Mouse (Mus musculus): ENCODE data around the gene Armc2. TPM values are rescaled to one million over a fixed set of nuclear protein-coding genes. Genes with fewer than 3 reads are reported as not detected.
A peak's percentile ranks its signal among the peaks of the same experiment; 100 is the strongest.

Armc2 gene
- total RNA-seq (2021) = 1 to 10 TPM; 2.8 to 3.0 TPM
- long read RNA-seq, experiment 1, partial matches to known transcripts = 0 of 1 reads
- long read RNA-seq, experiment 1, other reads (novel, unspliced or antisense) = 1 of 1 reads
- long read RNA-seq, experiment 2, partial matches to known transcripts = 1 of 3 reads
- long read RNA-seq, experiment 2, other reads (novel, unspliced or antisense) = 2 of 3 reads

DNA sequence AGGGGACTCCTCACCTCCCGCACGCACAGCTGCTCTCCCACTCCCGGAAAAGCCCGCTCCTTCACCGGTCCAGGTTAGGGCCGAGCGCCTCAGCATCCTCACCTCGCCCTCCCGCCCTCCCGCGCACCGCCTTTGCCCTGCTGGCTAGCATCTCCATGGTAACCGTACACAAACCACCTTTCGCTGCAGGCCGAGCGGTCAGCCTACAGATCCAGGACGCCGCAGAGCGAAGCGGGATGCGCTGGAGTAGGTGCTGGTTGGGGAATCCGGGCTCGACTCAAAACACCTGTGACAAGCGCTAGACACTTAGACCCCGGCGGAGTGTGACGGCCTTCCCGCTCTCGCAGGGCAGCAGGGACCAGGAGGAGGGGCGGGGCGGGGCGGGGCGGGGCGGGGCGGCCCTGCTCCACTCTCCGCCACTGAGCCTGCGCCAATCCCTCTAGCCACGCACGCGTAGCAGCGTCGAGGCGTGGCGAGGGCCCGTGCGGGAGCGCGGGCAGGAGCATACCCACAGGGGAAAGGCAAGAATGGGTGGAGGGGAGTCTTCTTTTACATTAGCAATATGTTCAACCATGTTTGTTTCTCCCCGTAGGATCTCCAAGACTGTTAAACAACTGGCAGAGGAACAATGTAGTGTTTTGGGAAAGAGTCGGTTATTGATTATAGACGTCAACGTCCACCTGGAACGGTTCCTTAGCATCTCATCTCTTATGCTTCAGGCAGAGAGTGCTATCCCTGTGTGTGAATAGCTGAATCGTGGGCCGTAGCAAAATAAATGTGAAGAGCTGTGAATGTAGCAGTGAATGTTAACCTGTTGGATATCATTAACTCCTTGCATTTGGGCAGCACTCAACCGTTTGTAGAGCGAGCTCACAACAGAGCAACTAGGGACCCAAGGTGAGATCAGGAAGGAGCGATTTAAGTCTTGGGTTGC is at the start of gene Armc2:
Armc2 (minus strand) TSS at position 427 of the 934 bp plus-strand sequence.
- peak in 1 of 2 experiments; percentile 27 for DNase-seq (ENCODE audit: low spot score in 2 of 2)

DNA sequence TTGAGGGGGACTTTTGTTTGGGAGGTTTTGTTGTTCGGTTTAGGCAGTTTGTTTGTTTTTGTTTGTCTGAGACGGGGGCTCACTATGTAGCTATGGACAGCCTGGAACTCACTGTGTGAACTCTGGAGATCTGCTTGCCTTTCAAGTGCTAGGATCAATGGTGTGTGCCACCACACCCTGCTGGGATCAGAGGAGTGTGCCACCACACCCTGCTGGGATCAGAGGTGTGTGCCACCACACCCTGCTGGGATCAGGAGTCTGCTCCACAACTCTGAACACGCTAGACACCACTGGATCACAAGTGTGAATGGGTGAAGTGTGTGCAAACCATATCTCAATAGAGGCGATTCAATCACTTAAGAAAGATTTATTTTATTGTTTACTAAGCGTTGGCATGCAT is 46.2 kb upstream of the Armc2 start:
- no peak for DNase-seq (ENCODE audit: low spot score in 2 of 2)

DNA sequence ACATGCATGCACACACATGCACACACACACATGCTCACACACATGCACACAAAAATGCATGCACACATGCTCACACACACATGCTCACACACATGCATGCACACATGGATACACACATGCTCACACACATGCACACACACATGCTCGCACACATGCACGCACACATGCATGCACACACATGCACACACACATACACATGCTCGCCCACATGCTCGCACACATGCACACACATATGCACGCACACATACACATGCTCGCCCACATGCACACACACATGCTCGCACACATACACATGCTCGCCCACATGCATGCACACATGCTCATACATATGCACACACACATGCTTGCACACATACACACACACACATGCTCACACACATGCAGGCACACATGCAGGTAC is 41.3 kb upstream of the Armc2 start:
- no peak for DNase-seq (ENCODE audit: low spot score in 2 of 2)

DNA sequence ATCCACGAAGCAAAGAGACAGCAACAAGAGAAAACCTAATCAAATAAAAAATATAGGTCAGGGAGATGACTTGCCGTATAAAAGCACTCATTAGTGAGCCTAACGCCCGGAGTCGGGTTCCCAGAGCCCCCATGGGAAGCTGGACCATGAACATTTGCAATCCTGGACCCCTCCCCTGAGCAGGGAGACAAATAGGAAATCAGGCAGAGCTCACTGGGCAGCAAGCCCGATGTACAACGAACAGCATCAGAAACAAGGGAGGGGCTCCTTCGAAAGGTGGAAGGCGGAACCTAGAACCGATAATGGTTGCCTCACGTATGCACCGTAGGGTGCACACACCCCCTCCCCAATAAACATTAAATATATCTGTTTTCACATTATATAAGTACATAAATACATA is 39.5 kb upstream of the Armc2 start:
- DNase-seq (ENCODE audit: low spot score in 2 of 2) = no peak

DNA sequence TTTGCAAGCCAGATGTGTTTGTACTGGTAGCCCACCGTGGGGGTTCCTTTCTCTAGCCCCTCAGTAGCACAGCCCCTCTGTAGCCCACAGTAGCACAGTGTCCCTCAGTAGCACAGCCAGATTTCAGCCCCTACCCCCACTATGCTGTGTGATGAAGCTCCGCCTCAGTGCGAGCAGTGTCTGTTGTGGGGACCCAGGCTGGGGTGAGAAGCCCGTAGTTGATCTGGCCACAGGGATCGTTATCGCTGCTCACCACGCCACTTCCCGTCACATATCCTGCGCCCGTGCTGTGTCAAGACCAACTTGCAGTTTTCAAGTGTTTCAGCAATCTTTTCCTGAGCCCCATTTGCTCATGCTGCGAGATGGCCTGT is 39.0 kb upstream of the Armc2 start:
- no peak for DNase-seq (ENCODE audit: low spot score in 2 of 2)

DNA sequence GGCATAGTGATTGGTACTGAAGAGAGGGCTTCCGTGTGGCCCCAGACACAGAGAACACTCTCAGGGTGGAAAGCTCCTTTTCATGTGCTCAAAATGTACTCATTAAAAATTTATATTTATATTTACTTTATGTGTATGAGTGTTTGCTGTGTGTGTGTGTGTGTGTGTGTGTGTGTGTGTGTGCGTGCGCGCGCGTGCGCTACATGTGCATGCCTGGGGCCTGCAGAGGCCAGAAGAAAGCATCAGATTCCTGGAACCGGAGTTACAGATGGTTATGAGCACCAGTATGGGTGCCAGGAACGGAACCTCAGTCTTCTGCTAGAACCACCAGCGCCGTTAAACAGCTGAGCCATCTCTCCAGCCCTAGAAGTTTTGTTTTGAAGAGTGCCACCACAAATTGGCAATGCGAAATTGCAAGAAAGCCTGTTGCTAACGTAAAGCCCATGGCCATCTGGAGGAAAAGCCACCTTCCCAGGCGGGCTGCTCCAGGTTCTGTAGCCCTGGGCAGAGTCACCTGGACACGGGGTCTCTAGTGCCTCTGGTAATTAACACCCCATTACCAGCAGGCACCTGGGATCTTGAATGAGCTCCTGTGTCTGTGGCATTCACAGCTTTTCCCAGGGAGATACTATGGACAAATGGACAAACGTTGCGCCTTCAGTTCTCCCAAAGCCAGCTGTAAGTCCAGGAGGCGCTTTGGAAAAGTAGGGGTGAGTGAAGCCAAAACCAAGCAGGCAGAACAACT is 38.4 kb upstream of the Armc2 start:
- no peak for DNase-seq (ENCODE audit: low spot score in 2 of 2)

DNA sequence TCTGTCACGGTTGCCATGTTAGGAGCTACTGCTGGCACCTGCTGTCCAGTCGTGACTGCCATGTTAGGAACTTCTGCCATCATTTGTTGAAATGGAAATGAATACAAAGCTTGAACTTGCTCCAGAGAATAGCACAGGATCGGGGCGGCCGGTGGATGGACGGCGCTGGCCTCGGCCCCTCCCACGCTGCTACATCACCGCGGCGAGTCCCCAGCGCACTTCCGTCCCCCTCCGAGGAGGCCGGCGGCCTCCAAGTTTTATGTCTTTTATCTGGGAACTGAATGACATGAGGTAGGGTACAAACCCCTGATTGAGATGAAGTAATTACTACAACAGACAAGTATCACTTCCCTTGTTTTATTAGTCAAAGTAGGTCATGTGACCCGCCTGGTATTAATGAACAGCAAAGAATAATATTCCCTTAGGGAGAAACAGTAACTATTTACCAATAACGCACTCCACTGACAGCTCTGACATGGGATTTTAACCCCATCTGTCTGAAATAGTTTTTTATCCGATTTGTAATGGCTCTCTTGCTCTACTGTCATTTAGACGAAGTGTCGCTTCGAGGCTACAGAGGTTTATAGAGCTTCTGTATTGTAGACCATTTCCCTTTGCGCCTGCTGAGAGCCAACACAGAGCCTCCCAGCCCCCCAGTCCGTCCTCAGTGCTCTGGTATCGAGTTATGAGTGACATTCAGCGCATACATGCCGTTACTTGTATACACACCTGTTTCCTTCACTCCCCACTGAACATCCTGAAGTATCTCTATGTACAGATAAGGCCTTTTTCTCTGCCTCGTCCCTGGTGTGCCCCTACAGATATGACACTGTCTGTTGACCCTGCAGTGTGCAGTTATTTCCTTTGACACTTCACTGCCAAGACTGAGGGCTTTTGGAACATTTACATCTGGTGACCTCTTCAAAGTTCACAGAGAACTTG is 37.3 kb upstream of the Armc2 start:
- no peak for DNase-seq (ENCODE audit: low spot score in 2 of 2)

DNA sequence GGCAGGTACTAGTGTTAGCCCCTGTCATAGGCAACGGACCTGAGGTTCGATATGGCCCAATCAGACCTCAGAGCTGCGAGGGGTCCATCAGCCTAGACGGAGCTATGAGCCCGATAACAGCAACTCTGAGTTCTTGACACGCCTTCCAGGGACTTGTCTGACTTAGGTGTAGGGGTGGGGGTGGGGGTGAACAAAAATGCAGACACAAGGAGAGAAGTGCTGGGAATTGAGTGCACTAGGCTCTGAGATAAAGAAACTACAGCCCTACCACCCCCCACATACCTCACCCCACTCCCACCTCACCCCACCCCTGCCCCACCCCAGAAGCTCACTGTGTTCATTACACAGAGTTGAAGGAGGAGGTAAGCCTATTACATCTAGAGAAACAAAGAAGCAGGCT is 32.8 kb upstream of the Armc2 start:
- DNase-seq (ENCODE audit: low spot score in 2 of 2) = no peak

DNA sequence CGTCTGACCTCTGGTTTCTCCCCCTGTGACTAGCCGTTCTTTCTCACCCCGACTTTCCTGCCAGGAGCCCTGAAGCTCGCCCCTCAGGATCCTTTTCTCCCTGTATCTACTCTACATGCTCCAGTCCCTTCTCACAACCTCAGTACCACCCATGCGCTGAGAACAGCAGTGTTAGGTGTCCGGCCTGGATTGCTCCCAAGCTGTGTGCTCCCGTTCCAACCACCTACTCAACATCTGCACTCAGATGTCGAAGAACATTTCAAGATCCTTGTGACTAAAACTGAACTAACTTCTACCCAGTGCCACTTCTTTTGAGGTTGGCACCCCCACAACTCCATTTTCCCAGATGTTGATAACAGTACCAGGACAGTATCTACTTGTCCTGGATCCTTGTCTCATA is 30.4 kb upstream of the Armc2 start:
- no peak for DNase-seq (ENCODE audit: low spot score in 2 of 2)

DNA sequence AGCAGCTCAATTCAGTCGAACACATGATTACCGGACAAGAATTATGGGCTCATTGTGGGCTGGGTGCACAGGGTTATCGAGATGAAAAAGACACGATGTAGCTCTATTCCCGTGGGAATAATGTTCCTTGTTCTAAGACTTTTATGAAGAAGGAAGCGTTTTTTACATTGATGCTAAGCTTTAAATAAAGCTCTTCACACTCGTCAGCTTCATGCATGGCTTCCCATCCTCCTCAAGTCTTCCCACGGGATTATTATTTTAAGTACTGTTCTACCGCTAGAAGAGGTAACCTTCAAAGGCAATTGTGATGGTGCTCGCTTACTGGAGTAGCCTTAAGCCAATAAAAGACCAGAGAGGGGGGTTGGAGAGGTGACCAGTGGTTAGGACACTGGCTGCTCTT is 26.3 kb upstream of the Armc2 start:
- no peak for DNase-seq (ENCODE audit: low spot score in 2 of 2)

DNA sequence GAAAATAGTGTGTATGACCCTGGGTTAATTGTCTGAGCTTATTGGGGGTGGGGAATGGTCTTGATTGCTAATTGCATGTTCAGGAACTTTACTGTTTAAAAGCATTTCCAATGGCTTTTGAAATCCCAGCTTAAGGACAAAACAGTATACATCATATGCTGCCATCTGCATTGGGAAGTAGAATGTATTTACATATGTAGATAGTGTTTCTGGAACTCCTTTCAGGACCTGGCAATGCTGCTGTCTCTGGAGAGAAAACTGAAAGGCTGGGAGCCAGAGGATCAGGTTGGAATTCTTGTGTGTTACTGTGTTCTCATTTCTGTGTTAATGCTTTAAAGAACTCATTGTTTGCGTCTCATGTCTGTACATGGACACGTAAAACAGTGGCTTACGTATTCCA is 25.1 kb upstream of the Armc2 start:
- DNase-seq (ENCODE audit: low spot score in 2 of 2) = no peak

DNA sequence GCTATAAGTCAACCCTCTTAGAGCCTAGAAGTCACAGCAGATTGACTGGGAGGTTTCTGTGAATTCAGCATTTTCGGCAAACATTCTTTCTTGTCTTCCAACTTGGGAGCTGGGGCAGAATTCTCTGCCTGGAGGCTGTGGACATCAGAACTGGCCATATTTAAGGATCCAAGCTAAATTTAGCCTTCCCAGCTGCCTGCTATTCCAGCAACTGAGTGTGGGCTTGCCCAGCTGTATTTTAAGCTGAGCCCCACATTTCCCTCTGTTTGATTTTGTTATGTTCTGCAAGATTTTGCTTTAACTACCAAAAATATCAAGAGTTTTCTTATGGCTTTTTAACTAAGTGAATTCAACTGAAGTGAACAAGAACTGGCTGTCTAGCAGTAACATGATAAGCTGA is 24.6 kb upstream of the Armc2 start:
- DNase-seq (ENCODE audit: low spot score in 2 of 2) = no peak

DNA sequence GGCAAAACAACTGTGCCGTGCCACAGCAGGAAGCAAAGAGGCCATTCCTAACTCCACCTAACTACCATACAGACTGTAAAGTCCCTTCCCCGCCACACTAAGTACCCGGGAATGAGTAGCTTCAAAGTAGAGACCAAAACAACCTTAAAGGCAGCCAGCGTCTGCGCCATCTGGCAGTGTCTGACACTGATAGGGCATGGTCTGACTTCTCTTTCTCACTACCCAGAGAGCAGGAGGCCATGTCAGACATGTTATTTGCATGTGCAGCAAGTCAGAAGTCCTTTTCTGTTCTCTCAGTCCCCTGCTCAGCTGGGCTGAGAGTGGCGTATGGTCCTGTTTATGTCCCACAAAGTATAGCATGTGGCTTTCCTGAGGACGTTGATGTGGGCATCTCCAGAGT is 23.8 kb upstream of the Armc2 start:
- no peak for DNase-seq (ENCODE audit: low spot score in 2 of 2)

DNA sequence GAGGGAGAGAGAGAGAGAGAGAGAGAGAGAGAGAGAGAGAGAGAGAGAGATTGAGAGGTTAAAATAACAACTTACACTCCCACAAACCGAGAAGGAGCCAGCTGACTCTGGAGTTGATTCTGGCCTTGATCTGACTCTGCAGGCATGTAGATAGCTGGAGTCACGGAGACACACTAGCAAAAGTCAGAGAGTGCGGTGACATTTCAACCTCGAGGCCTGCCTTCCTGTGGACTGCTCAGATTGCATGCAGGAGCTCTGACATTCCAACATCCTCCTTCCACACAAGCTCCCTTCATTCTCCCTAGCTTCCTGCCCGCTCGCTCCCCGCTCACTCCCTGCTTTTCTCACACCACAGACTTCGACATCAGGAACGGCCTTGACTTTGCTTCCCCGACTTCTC is 20.3 kb upstream of the Armc2 start:
- DNase-seq (ENCODE audit: low spot score in 2 of 2) = no peak

DNA sequence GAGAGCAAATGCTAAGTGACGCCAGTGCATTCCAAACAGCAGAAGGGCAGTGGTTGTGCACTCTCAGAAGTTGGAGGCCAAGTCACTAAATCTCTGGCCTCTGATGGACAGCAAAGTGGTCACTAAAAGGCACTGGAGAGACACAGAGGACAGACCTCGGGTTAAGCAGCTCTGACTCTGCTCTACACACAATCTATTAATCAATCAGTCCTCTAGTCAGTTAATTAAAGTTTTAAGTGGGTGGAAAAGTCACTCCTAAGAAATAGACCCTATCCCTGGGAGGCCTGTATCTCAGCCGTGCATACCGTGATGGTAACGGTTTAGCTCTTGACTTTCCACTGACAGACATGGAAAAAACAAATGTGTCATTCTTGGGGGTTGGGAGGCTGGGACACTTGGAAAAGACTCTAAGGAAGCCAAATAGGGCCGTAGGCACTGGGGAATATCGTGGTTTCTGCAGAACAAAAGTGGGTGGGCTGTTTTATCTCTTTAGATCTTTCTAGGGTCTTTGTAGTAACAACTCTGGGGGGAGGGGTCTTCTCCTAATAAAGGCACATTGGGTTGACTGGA is 19.1 kb upstream of the Armc2 start:
- no peak for DNase-seq (ENCODE audit: low spot score in 2 of 2)

DNA sequence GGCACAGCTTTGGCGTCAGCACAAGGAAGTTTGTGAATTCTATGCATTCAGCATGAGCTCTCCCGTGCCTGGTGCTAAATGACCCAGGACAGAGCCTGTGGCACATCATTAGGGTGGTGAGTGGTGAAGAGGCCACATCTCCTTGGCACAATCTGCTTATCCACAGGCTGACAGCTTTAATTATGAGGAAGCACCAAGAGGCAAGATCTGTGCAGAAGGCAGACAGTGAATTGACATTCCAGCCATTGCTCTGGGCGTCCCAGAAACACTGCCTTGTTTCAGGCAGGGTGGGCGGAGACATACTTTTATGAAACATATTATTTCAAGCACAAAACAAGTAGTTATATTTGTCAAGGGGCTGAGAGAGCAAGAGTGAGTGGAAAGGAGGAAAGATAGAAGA is 18.6 kb upstream of the Armc2 start:
- no peak for DNase-seq (ENCODE audit: low spot score in 2 of 2)

DNA sequence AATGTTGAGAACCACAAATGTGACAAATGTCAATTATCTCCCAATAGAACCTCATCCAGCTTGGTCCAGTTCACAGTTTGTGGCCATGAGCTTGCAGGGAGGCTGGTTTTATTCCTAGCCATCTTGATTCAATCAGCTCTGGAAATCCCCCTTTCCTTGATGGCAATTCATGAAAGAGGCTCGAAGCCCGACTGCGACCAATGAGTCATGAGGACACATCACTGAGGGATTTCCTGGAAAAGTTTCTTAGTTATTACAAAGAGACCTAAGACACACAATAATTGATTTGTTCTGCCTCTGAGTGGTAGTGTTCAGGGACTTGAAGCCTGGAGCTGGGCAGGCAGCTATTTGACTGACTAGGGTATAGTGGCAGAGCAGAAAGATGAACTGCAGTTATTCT is 15.3 kb upstream of the Armc2 start:
- no peak for DNase-seq (ENCODE audit: low spot score in 2 of 2)

DNA sequence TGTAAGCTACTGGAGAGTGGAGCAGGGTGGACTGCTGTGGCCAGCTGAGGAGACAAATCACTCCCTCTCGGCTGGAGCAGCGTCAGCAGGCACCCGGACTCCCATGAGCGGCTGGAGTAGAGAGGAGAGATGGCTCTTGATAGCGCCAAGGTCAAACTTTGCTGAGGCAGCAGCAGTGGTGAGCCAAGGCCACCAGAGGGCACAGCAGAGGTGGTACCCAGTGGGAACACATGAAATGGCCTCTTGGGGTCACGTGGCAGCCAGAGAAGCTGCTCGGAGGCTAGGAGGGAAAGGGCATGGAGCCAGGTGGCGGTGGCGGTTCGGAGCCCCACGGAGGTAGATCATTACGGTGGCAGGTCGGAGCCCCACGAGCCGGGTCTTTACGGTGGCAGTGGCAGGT is 12.8 kb upstream of the Armc2 start:
- peak; percentile 40 to 78 for DNase-seq (ENCODE audit: low spot score in 2 of 2)

DNA sequence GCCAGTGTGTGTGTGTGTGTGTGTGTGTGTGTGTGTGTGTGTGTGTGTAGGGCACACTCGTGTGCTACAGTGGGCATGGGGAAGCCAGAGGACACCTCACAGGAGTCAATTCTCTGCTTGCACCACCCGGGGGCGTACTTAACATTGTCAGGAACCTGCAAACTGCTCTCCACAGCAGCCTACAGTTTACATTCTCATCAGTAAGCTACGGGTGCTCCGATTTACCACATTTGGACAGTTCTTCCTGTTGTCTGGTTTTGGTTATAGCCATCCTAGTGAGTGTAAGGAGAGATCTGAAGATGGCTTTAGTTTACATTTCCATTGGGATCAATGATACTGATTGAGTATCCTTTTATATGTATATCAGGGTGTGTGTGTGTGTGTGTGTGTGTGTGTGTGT is 11.3 kb upstream of the Armc2 start:
- no peak for DNase-seq (ENCODE audit: low spot score in 2 of 2)

DNA sequence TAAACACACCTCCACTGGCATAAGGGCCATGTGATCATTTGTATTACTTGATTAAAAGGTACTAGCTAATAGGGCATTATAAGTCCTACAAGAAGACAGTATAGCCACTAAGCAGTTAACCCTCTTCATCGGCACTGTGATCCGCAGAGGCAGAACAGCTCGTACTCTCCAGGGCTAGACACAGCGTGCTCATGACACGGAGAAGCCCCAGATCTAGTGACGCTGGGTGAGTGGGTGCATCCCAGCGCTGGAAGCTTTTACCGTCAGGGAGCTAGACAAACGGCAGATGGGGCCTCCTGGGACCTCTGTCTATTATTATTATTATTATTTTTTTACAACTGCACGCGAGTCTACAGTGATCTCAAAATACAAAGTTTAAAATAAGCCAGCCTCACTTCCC is 9.1 kb upstream of the Armc2 start:
- no peak for DNase-seq (ENCODE audit: low spot score in 2 of 2)

DNA sequence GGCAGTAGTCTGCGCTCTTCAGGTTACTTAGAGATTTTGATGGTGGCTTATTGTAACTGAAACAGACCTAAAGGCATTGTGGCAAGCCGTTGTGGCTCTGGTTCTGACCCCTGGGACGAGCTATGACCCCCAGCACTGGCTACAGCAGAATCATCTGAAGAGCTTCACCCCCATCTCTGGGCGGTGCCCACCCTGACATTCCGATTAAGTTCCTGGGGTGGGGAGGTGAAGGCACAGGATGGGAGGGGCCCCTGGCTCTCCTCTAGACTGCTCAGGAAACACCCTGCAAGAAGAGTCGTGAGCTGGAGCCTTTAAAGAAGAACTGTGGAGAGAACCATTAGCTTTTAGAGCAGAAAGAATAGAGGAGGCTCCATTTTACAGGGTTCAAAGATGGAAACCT is 6.2 kb upstream of the Armc2 start:
- DNase-seq (ENCODE audit: low spot score in 2 of 2) = no peak
